In the genomic region with DNA sequence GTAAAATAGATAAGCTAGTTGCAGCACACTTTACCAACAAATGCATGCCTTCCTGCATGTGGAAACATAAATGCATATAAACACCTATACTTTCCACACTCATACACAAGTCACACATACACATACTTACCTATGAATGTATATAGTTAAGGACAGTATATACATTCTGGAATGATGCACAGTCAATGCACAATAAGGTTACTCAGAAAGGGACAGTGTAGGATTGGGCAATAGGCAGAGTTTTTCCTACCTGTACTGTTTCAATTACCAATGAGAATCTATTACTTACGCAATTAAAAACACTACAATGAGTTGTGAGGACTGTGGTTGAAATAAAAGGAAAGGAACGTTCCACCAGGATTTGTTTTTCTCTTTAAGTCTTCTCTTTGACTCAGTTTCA, we compare ENCODE assay signal across 10 mouse cellular contexts.
"Had no signal": no experiment of that assay in that cellular context is flagged by ENCODE, and none has a peak within 500 bp of the region (broad histone marks: within the 10 kb centered on the region; RNA-seq: fewer than 3 reads in every experiment).

No protein-coding gene starts in this region.

- H3K4me1 ChIP-seq: liver, embryonic 13.5 days had no signal

- H3K36me3 ChIP-seq: liver, embryonic 13.5 days had no signal

- H3K9ac ChIP-seq: liver, embryonic 13.5 days; lung, embryonic 14.5 days had no signal

- H3K9me3 ChIP-seq: liver, embryonic 13.5 days had no signal

- H3K4me2 ChIP-seq: liver, embryonic 13.5 days; lung, embryonic 14.5 days; midbrain, embryonic 11.5 days had no signal

- H3K27ac ChIP-seq: left cerebral cortex, adult 2 months; liver, embryonic 13.5 days had no signal

- DNase-seq: kidney, adult 11 months; kidney, adult 8-10 months; kidney, postnatal 25 days; liver, embryonic 13.5 days; midbrain, embryonic 14.5 days; thymus, adult 18-20 months; thymus, postnatal 36 days had no signal

- H3K4me3 ChIP-seq: left cerebral cortex, adult 2 months; liver, embryonic 13.5 days had no signal
